8 mouse cellular contexts compared by ENCODE assay signal in the genomic region with DNA sequence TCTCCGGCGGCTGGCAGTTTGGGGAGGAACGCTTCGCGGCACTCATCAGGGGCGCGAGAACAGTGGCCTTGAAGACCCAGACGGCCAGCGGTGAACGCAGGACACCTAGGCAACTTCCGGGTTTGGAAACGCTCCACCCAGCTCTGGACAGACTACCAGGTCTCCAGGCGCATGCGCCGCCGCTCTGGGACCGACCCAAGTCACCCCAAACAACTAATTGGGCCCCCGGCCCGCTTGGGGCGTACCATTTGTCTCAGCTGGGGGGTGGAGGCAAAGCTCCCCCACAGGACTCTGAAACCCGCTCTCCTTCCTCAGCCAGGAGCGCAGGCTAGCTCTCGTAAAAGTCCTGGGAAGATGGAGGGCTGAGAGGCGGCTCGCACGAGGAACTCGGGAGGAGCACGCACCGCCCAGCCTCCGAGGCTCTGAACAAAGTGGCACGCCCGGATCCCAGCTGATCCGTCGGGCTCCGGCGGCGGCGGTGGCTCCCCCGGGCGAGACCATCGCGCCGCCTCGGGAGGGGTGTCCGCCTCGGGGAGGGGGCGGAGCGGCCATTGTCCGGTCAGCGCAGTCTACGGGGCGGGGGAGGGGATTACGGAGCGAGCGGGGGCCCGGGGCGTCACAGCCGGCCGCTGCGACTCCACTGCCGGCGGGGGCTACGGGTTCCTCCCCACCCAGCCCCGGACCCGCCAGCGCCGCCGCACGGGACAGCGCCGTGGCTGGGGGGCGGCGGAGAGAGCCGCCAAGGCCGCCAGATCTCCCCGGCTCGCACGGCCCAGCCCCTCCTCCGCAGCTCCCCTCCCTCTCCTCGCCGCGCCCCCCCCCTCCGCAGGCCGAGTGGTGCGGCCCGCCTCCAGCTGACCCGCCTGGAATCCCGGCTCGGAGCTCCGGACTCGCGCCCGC. TPM values are rescaled to one million over a fixed set of nuclear protein-coding genes. Genes with fewer than 3 reads are reported as not detected.
DNase-seq lines count a peak whose midpoint lies in the region; ATAC-seq lines count a peak whose summit lies in the region.

A gene (plus strand): TSS at position 531 of the 900 bp plus-strand sequence.

- ATAC-seq in hindbrain, embryonic 11.5 days (ENCODE audit: low FRiP score), result peak; percentile 93

- H3K9ac ChIP-seq in hindbrain, embryonic 11.5 days (ENCODE audit: low read depth, low read length), result peak within 1 kb of the TSS; percentile 96

- WGBS in hindbrain, embryonic 11.5 days, result 1% methylated on average over 52 of the region's 93 CpGs

- no peaks in the 10 kb centered on the region for H3K27me3 ChIP-seq in hindbrain, embryonic 11.5 days (ENCODE audit: control insufficient read depth, insufficient read depth, low read length)

- H3K4me2 ChIP-seq in hindbrain, embryonic 11.5 days (replicated peaks; ENCODE audit: low read depth, low read length), result peak within 1 kb of the TSS; percentile 68

- H3K9me3 ChIP-seq in hindbrain, embryonic 11.5 days (ENCODE audit: control insufficient read depth, low read length), result no peaks in the 10 kb centered on the region

- H3K4me3 ChIP-seq in hindbrain, embryonic 11.5 days (ENCODE audit: low read depth, low read length), result peak within 1 kb of the TSS; percentile 94

- peaks cover 7% of the 10 kb centered on the region for H3K4me1 ChIP-seq in hindbrain, embryonic 11.5 days (replicated peaks; ENCODE audit: control insufficient read depth, insufficient read depth, low read length)

- peak within 1 kb of the TSS; percentile 100 for H3K27ac ChIP-seq in hindbrain, embryonic 11.5 days (ENCODE audit: low read depth, low read length)

- no peaks in the 10 kb centered on the region for H3K36me3 ChIP-seq in hindbrain, embryonic 11.5 days (ENCODE audit: control insufficient read depth, insufficient read depth, low read length)

- peak; percentile 99 for DNase-seq in Muller cell, postnatal 12 days (ENCODE audit: inconsistent ontology term)
- peak; percentile 95 for DNase-seq in cerebellum, adult 9-11 months
- DNase-seq in frontal cortex, adult 2 months (ENCODE audit: extremely low spot score in 1 of 2, low spot score in 1 of 2), result peak; percentile 80 to 89
- peak; percentile 97 for DNase-seq in hindbrain, embryonic 11.5 days (ENCODE audit: low spot score)
- peak; percentile 92 to 95 for DNase-seq in layer of hippocampus, postnatal 10 days (ENCODE audit: low spot score in 2 of 2)
- DNase-seq in lung, postnatal 10 days, result peak; percentile 97
- DNase-seq in ovary, postnatal 36 days (ENCODE audit: low spot score), result peak; percentile 95
- DNase-seq in thymus, postnatal 25 days, result peak; percentile 88

RNA-seq across cellular contexts. Expression of the gene that starts here (rescaled TPM):
- 99.4 and 100 TPM in 2 replicates for polyA plus RNA-seq in frontal cortex, adult 2 months (2012; rRNA removed)
- 61.7 and 61.8 TPM in 2 replicates for polyA plus RNA-seq in hindbrain, embryonic 11.5 days (2014; fragmentation: Nextera tagmentation; extraction: Ambion mirVana)
- 100 to 1,000 TPM in 1 of 2 experiments, 10 to 100 TPM in 1; 91.3 to 106 TPM for total RNA-seq in layer of hippocampus, postnatal 10 days (2021)

Comparison
In these comparisons a context has a peak if more than half of its experiments do, and no peak if none do; other contexts are left out.
1. Peak in every context shown above with its lines: DNase-seq, ATAC-seq, H3K4me3 ChIP-seq and H3K27ac ChIP-seq.